Mouse (Mus musculus): Measurements from ENCODE around the gene Zfp148.

GRCm38 (mm10) chr16:33343601-33344000, 37.0 kb upstream of the Zfp148 start:
- TF ChIP-seq POLR2A (IDR thresholded peaks at IDR 0.05; ENCODE audit: control insufficient read depth, low read depth, low read length) = no peak
- TF ChIP-seq CTCF (IDR thresholded peaks at IDR 0.05; ENCODE audit: control insufficient read depth, insufficient read depth, insufficient replicate concordance, low read depth, low read length) = no peak

All from testis, adult 2 months (tissue).